Mouse (Mus musculus) embryonic fibroblast, embryonic 13.5 days (primary cell): ENCODE results near the gene Atl3.

Experiments
- CTCF ChIP-seq: IDR thresholded peaks from 2 replicates; pipeline ENCODE4 v1.5.1; 2011; ENCODE audit warnings: mild to moderate bottlenecking, control low read depth, low read length, moderate library complexity, borderline replicate concordance; ENCODE audit not compliant: insufficient read depth
- POLR2A ChIP-seq: IDR thresholded peaks from 2 replicates; pipeline ENCODE4 v1.6.1; 2011; ENCODE audit warnings: low read depth, mild to moderate bottlenecking, control low read depth, low read length, moderate library complexity

- TF ChIP-seq CTCF (no peak), POLR2A (peak; percentile 84)
Observed at GRCm38 (mm10) chr19:7557328-7557822, 63.5 kb downstream of the Atl3 start, which contains the start of gene Pla2g16.
